Mouse (Mus musculus) MEL (cell line): ENCODE data around the gene Syk. TPM values are rescaled to one million over a fixed set of nuclear protein-coding genes. Genes with fewer than 3 reads are reported as not detected.

ENCODE experiments used
- DNase-seq: peaks from one replicate; pipeline ENCODE4 v3.0.0; 2011; ENCODE audit warnings: low read depth, low spot score
- H3K27ac ChIP-seq: 2 replicates; pipeline ENCODE4 v1.5.1; 2012; ENCODE audit warnings: low read depth, mild to moderate bottlenecking, control low read depth, low read length, moderate library complexity; ENCODE audit not compliant: control insufficient read depth
- H3K27me3 ChIP-seq, 2 experiments: fragments of 150-350 bp in 1 of 2; sonication (generic) in 1 of 2; 2 replicates each; pipeline ENCODE4 v1.6.1; 2012; ENCODE audit warnings: low read length in 2 of 2, mild to moderate bottlenecking in 2 of 2, improper control_type of control experiment in 1 of 2, moderate library complexity in 1 of 2; ENCODE audit not compliant: insufficient read depth in 2 of 2, control insufficient read depth in 1 of 2
- H3K36me3 ChIP-seq, 2 experiments: 2 replicates each; pipeline ENCODE4 v1.6.1; 2012 to 2014; ENCODE audit warnings: low read length in 2 of 2, improper control_type of control experiment in 1 of 2, inconsistent platforms in 1 of 2, mild to moderate bottlenecking in 1 of 2; ENCODE audit not compliant: insufficient read depth in 2 of 2, control insufficient read depth in 1 of 2
- H3K4me1 ChIP-seq, 2 experiments: fragments of 150-350 bp in 1 of 2; sonication (generic) in 1 of 2; 2 replicates each; pipeline ENCODE4 v1.6.1; 2012; ENCODE audit warnings: low read length in 2 of 2, improper control_type of control experiment in 1 of 2, mild to moderate bottlenecking in 1 of 2; ENCODE audit not compliant: insufficient read depth in 2 of 2, control insufficient read depth in 1 of 2
- H3K4me3 ChIP-seq, 2 experiments: fragments of 150-350 bp in 1 of 2; sonication (generic) in 1 of 2; 2 replicates each; pipeline ENCODE4 v1.5.1; 2012; ENCODE audit warnings: low read depth in 2 of 2, low read length in 2 of 2, mild to moderate bottlenecking in 2 of 2, moderate library complexity in 2 of 2, control low read depth in 1 of 2, improper control_type of control experiment in 1 of 2; ENCODE audit not compliant: control insufficient read depth in 1 of 2, insufficient read depth in 1 of 2
- H3K79me2 ChIP-seq: 2 replicates; pipeline ENCODE4 v1.6.1; 2012; ENCODE audit warnings: mild to moderate bottlenecking, low read length, moderate library complexity; ENCODE audit not compliant: control insufficient read depth, poor library complexity, insufficient read depth
- H3K9ac ChIP-seq: 2 replicates; pipeline ENCODE4 v1.6.1; 2012; ENCODE audit warnings: low read depth, mild to moderate bottlenecking, control low read depth, low read length, moderate library complexity; ENCODE audit not compliant: control insufficient read depth, poor library complexity, severe bottlenecking
- H3K9me3 ChIP-seq: fragments of 150-350 bp; sonication (generic); replicated peaks from 2 replicates; pipeline ENCODE4 v1.6.1; 2012; ENCODE audit warnings: mild to moderate bottlenecking, low read length, improper control_type of control experiment, moderate library complexity; ENCODE audit not compliant: insufficient read depth
- ELF1 ChIP-seq: IDR thresholded peaks from 2 replicates; pipeline ENCODE4 v1.6.1; 2014; ENCODE audit warnings: low read depth, mild to moderate bottlenecking, inconsistent platforms, low read length, improper control_type of control experiment, moderate library complexity
- ETS1 ChIP-seq: IDR thresholded peaks from 2 replicates; pipeline ENCODE4 v1.6.1; 2012; ENCODE audit warnings: low read depth, mild to moderate bottlenecking, inconsistent platforms, low read length, improper control_type of control experiment, moderate library complexity
- MAFK ChIP-seq: IDR thresholded peaks from 2 replicates; pipeline ENCODE4 v1.6.1; 2011; ENCODE audit warnings: low read depth, mild to moderate bottlenecking, low read length, improper control_type of control experiment, borderline replicate concordance
- MYB ChIP-seq: IDR thresholded peaks from 2 replicates; pipeline ENCODE4 v1.6.1; 2011; ENCODE audit warnings: mild to moderate bottlenecking, low read depth, low read length, improper control_type of control experiment
- NRF1 ChIP-seq: IDR thresholded peaks from 2 replicates; pipeline ENCODE4 v1.6.1; 2014; ENCODE audit warnings: low read depth, mild to moderate bottlenecking, inconsistent platforms, low read length, improper control_type of control experiment, moderate library complexity; ENCODE audit not compliant: poor library complexity, insufficient read depth, severe bottlenecking
- POLR2A ChIP-seq, 2 experiments: IDR thresholded peaks; 2 replicates each; pipeline ENCODE4 v1.6.1; 2011 to 2012; ENCODE audit warnings: low read length in 2 of 2, mild to moderate bottlenecking in 2 of 2, control low read depth in 1 of 2, improper control_type of control experiment in 1 of 2, low read depth in 1 of 2, moderate library complexity in 1 of 2; ENCODE audit not compliant: control insufficient read depth in 1 of 2, insufficient read depth in 1 of 2, poor library complexity in 1 of 2
- POLR2AphosphoS5 ChIP-seq: IDR thresholded peaks from 2 replicates; pipeline ENCODE4 v1.6.1; 2012; ENCODE audit warnings: low read depth, borderline replicate concordance, mild to moderate bottlenecking, inconsistent platforms, low read length, moderate library complexity, mixed read lengths
- RAD21 ChIP-seq: IDR thresholded peaks from 2 replicates; pipeline ENCODE4 v1.6.1; 2011; ENCODE audit warnings: mild to moderate bottlenecking, low read depth, low read length, improper control_type of control experiment
- RCOR1 ChIP-seq: IDR thresholded peaks from 2 replicates; pipeline ENCODE4 v1.6.1; 2012; ENCODE audit warnings: low read depth, mild to moderate bottlenecking, inconsistent platforms, low read length, improper control_type of control experiment
- TAL1 ChIP-seq: IDR thresholded peaks from 2 replicates; pipeline ENCODE4 v1.6.1; 2012; ENCODE audit warnings: mild to moderate bottlenecking, inconsistent platforms, low read length, moderate library complexity, mixed read lengths
- TBP ChIP-seq: IDR thresholded peaks from 2 replicates; pipeline ENCODE4 v1.8.0; 2011; ENCODE audit warnings: low read depth, low read length, improper control_type of control experiment
- UBTF ChIP-seq: IDR thresholded peaks from 2 replicates; pipeline ENCODE4 v1.6.1; 2012; ENCODE audit warnings: low read depth, mild to moderate bottlenecking, inconsistent platforms, low read length, improper control_type of control experiment, moderate library complexity, borderline replicate concordance; ENCODE audit not compliant: insufficient read depth
- USF1 ChIP-seq: IDR thresholded peaks from 2 replicates; pipeline ENCODE4 v1.6.1; 2014; ENCODE audit warnings: low read depth, mild to moderate bottlenecking, inconsistent platforms, low read length, improper control_type of control experiment, moderate library complexity
- USF2 ChIP-seq, 2 experiments: IDR thresholded peaks; 2 replicates each; pipeline ENCODE4 v1.6.1; 2011 to 2012; ENCODE audit warnings: improper control_type of control experiment in 2 of 2, low read length in 2 of 2, borderline replicate concordance in 1 of 2, inconsistent platforms in 1 of 2, low read depth in 1 of 2, mild to moderate bottlenecking in 1 of 2; ENCODE audit not compliant: insufficient read depth in 1 of 2
- ZMIZ1 ChIP-seq: IDR thresholded peaks from 2 replicates; pipeline ENCODE4 v1.6.1; 2012; ENCODE audit warnings: low read depth, mild to moderate bottlenecking, inconsistent platforms, low read length, improper control_type of control experiment, moderate library complexity
- ZNF384 ChIP-seq: IDR thresholded peaks from 2 replicates; pipeline ENCODE4 v1.6.1; 2012; ENCODE audit warnings: low read depth, mild to moderate bottlenecking, inconsistent platforms, low read length, improper control_type of control experiment
- polyA plus RNA-seq, 2 experiments: library from polyadenylated mRNA; stranded (reverse) in 1 of 2; unstranded in 1 of 2; fragments of >175 nt in 1 of 2; fragments of >200 nt in 1 of 2; gene quantifications; 2 replicates each; pipeline versions ENCODE4 v1.2.1 to v1.2.4; 2012; ENCODE audit warnings: low replicate concordance in 2 of 2, low read depth in 1 of 2; ENCODE audit not compliant: insufficient read length in 2 of 2, insufficient read depth in 1 of 2, missing spikeins in 1 of 2
- total RNA-seq: library from RNA; depleted of rRNA; stranded (reverse); fragments of 300-350 nt; gene quantifications from 2 replicates; pipeline ENCODE4 v1.2.3, GENCODE M21; 2012

Syk gene
- total and polyA plus RNA-seq, 3 experiments: 14.4 to 23.8 TPM; not detected in 1

DNA sequence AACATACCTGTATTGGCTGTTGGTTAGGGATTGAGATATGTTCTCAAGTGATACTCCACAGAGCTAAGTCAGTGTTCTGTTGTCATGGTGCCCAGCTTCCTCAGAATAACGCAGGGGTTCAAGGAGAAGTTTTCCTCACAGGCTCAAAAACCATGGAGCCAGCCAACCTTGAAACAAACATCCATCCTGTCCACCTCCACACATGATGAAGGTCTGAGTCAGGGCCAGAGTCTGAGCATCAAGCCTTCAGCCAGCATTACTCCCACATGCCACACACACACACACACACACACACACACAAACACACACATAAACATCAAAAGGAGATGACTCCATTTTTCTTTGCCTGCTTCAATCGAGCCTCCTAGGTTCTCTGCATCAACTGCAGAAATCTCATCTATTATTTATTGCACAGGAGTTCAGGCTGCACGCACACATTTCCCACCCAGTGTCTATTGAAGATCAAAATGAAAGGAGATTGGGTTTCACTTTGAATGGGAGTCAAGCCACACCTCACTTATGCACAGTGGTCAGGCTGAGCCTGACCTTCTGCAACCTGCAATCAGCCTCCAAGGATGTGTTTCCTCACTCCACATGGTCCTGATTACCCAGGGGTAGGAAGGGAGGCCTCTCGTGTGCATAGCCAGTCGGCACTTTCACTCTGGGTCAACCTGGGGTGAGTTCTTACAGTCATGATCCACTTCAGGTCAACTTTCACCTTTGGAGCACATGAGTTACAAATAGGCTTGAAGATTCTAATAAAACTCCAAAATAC, 93.9 kb downstream of the Syk start:
- H3K9me3 ChIP-seq: no peaks in the 10 kb centered on the region
- TF ChIP-seq NRF1 (no peak), MYB (no peak), RAD21 (no peak), ZMIZ1 (no peak), ELF1 (no peak), POLR2A (IDR thresholded peaks at IDR 0.05; ENCODE audit: control insufficient read depth in 1 of 2, insufficient read depth in 1 of 2, low read depth in 1 of 2, low read length in 2 of 2, poor library complexity in 1 of 2) (no peak), RCOR1 (no peak), USF2 (IDR thresholded peaks at IDR 0.05; ENCODE audit: borderline replicate concordance in 1 of 2, insufficient read depth in 1 of 2, low read depth in 1 of 2, low read length in 2 of 2) (no peak)
- no peak for DNase-seq
- no peak overlapping the region for H3K9ac ChIP-seq
- H3K27me3 ChIP-seq: no peaks in the 10 kb centered on the region
- H3K4me1 ChIP-seq: no peaks in the 10 kb centered on the region
- H3K4me3 ChIP-seq: no peak overlapping the region
- no peaks in the 10 kb centered on the region for H3K79me2 ChIP-seq
- no peak overlapping the region for H3K27ac ChIP-seq
- no peaks in the 10 kb centered on the region for H3K36me3 ChIP-seq

DNA sequence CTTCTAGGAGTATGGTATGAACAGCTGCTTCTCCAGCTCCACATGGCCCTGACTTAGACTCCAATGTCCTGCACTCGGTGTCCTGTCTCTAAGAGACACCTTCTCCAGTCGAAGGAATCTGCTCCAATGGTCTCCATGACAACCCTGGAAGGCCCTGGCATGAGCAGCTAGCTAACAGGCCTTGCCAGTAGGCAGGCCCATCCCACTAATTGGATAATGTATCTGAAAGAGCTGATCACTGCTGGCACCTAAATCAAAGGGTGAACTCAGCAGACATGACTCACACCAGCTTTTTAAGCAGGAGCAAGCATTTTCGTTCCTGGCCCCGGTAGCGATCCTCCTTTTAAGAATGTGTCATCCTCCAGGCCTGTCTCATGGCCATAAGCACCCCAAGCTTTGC, 96.9 kb downstream of the Syk start:
- Histone ChIP-seq H3K27me3 (no peaks in the 10 kb centered on the region), H3K9me3 (no peaks in the 10 kb centered on the region), H3K9ac (no peak overlapping the region), H3K27ac (no peak overlapping the region), H3K79me2 (no peaks in the 10 kb centered on the region), H3K36me3 (no peaks in the 10 kb centered on the region), H3K4me1 (no peaks in the 10 kb centered on the region), H3K4me3 (no peak overlapping the region)
- TF ChIP-seq ETS1 (no peak), ZMIZ1 (no peak), TBP (no peak), MYB (no peak), UBTF (no peak), ELF1 (no peak), POLR2AphosphoS5 (no peak), USF1 (no peak), RCOR1 (no peak), TAL1 (no peak), ZNF384 (no peak), MAFK (no peak)
- DNase-seq: no peak
